Mouse (Mus musculus) intestine, embryonic 15.5 days (tissue): Measurements from ENCODE around the gene Mef2c. TPM values are rescaled to one million over a fixed set of nuclear protein-coding genes. Genes with fewer than 3 reads are reported as not detected.

ENCODE experiments used
- ATAC-seq: fragments of 200-750 bp; cut with Nextera tagmentation; 2 replicates; pipeline ENCODE4 v1.8.0; 2017; ENCODE audit warnings: moderate TSS enrichment, moderate library complexity
- H3K27ac ChIP-seq: fragments of 300-500 bp; sonication (generic); 2 replicates; pipeline ENCODE4 v1.5.1; 2015; ENCODE audit warnings: mild to moderate bottlenecking, inconsistent platforms
- H3K27me3 ChIP-seq: fragments of 300-500 bp; sonication (generic); replicated peaks from 2 replicates; pipeline ENCODE4 v1.6.1; 2015; ENCODE audit warnings: inconsistent platforms
- H3K36me3 ChIP-seq: fragments of 300-500 bp; sonication (generic); 2 replicates; pipeline ENCODE4 v1.6.1; 2015; ENCODE audit warnings: inconsistent platforms
- H3K4me1 ChIP-seq: fragments of 300-500 bp; sonication (generic); replicated peaks from 2 replicates; pipeline ENCODE4 v1.6.1; 2015; ENCODE audit warnings: inconsistent platforms
- H3K4me2 ChIP-seq: fragments of 300-500 bp; sonication (generic); replicated peaks from 2 replicates; pipeline ENCODE4 v1.6.1; 2015; ENCODE audit warnings: mild to moderate bottlenecking, inconsistent platforms
- H3K4me3 ChIP-seq: fragments of 300-500 bp; sonication (generic); replicated peaks from 2 replicates; pipeline ENCODE4 v1.5.1; 2015; ENCODE audit warnings: inconsistent platforms
- H3K9ac ChIP-seq: fragments of 300-500 bp; sonication (generic); 2 replicates; pipeline ENCODE4 v1.6.1; 2015; ENCODE audit warnings: inconsistent platforms
- H3K9me3 ChIP-seq: fragments of 300-500 bp; sonication (generic); 2 replicates; pipeline ENCODE4 v1.6.1; 2016; ENCODE audit warnings: inconsistent platforms
- whole genome bisulfite sequencing: fragments of 180-500 bp; shearing (Covaris S2); methylation state at CpG from one replicate; pipeline ENCODE4 v1.1.7; 2015; 5-methylcytosine and 5-hydroxymethylcytosine counted together
- polyA plus RNA-seq: library from polyadenylated mRNA; unstranded; fragments of >200 nt; fragmentation: Nextera tagmentation; extraction: Ambion mirVana; gene quantifications from 2 replicates; pipeline ENCODE4 v1.2.1, GENCODE M21; 2015

Gene Mef2c
- polyA plus RNA-seq, 1 experiment from 2014 or later: 39.1 TPM

GRCm38 (mm10) chr13:83582564-83582963 is 78.7 kb downstream of the Mef2c start:
- 74% methylated on average over 1 of the region's 1 CpGs for WGBS

GRCm38 (mm10) chr13:83583881-83584280 is 80.0 kb downstream of the Mef2c start:
- no peaks in the 10 kb centered on the region for H3K9me3 ChIP-seq
- H3K36me3 ChIP-seq: no peaks in the 10 kb centered on the region
- ATAC-seq: no peak
- WGBS: 90% methylated on average over 4 of the region's 4 CpGs
- H3K9ac ChIP-seq: no peak overlapping the region
- no peaks in the 10 kb centered on the region for H3K4me1 ChIP-seq
- no peak overlapping the region for H3K4me2 ChIP-seq
- H3K27me3 ChIP-seq: no peaks in the 10 kb centered on the region
- no peak overlapping the region for H3K4me3 ChIP-seq
- H3K27ac ChIP-seq: no peak overlapping the region

More at GRCm38 (mm10) chr13:83582564-83582963, 78.7 kb downstream of the Mef2c start:
- Histone ChIP-seq H3K4me1 (no peaks in the 10 kb centered on the region), H3K9ac (no peak overlapping the region), H3K36me3 (no peaks in the 10 kb centered on the region), H3K27ac (no peak overlapping the region), H3K4me3 (no peak overlapping the region), H3K27me3 (no peaks in the 10 kb centered on the region), H3K9me3 (no peaks in the 10 kb centered on the region), H3K4me2 (no peak overlapping the region)
- no peak for ATAC-seq

- no peaks in the 10 kb centered on the region for H3K9me3 ChIP-seq
- WGBS: 70% methylated on average over 5 of the region's 5 CpGs
- no peak overlapping the region for H3K9ac ChIP-seq
- no peak for ATAC-seq
- H3K27ac ChIP-seq: no peak overlapping the region
- H3K4me1 ChIP-seq: no peaks in the 10 kb centered on the region
- no peaks in the 10 kb centered on the region for H3K36me3 ChIP-seq
- H3K27me3 ChIP-seq: no peaks in the 10 kb centered on the region
- H3K4me2 ChIP-seq: no peak overlapping the region
- no peak overlapping the region for H3K4me3 ChIP-seq
Measured at GRCm38 (mm10) chr13:83585359-83585758, 81.5 kb downstream of the Mef2c start.

- WGBS: 63% methylated on average over 2 of the region's 2 CpGs
Measured at GRCm38 (mm10) chr13:83588186-83588585, 84.4 kb downstream of the Mef2c start.

GRCm38 (mm10) chr13:83590886-83591285 is 87.1 kb downstream of the Mef2c start:
- ATAC-seq: no peak
- H3K27me3 ChIP-seq: no peaks in the 10 kb centered on the region
- WGBS: 91% methylated on average over 5 of the region's 5 CpGs

More at GRCm38 (mm10) chr13:83588186-83588585, 84.4 kb downstream of the Mef2c start:
- no peak for ATAC-seq
- H3K4me3 ChIP-seq: no peak overlapping the region
- H3K27me3 ChIP-seq: no peaks in the 10 kb centered on the region
- H3K4me1 ChIP-seq: no peaks in the 10 kb centered on the region
- no peaks in the 10 kb centered on the region for H3K9me3 ChIP-seq
- H3K27ac ChIP-seq: no peak overlapping the region
- no peak overlapping the region for H3K4me2 ChIP-seq
- no peaks in the 10 kb centered on the region for H3K36me3 ChIP-seq
- no peak overlapping the region for H3K9ac ChIP-seq

GRCm38 (mm10) chr13:83595429-83595828 is 91.6 kb downstream of the Mef2c start:
- H3K36me3 ChIP-seq: no peaks in the 10 kb centered on the region
- no peak for ATAC-seq
- H3K9ac ChIP-seq: no peak overlapping the region
- WGBS: 76% methylated on average over 1 of the region's 1 CpGs
- H3K4me2 ChIP-seq: no peak overlapping the region
- no peaks in the 10 kb centered on the region for H3K27me3 ChIP-seq
- H3K27ac ChIP-seq: no peak overlapping the region
- no peaks in the 10 kb centered on the region for H3K9me3 ChIP-seq
- no peaks in the 10 kb centered on the region for H3K4me1 ChIP-seq
- H3K4me3 ChIP-seq: no peak overlapping the region

More at GRCm38 (mm10) chr13:83590886-83591285, 87.1 kb downstream of the Mef2c start:
- Histone ChIP-seq H3K36me3 (no peaks in the 10 kb centered on the region), H3K4me2 (no peak overlapping the region), H3K27ac (no peak overlapping the region), H3K4me3 (no peak overlapping the region), H3K9ac (no peak overlapping the region), H3K4me1 (no peaks in the 10 kb centered on the region), H3K9me3 (no peaks in the 10 kb centered on the region)

GRCm38 (mm10) chr13:83596989-83597738 is 93.3 kb downstream of the Mef2c start:
- WGBS: 73% methylated on average over 6 of the region's 6 CpGs
- Histone ChIP-seq H3K4me3 (no peak overlapping the region), H3K27me3 (no peaks in the 10 kb centered on the region), H3K4me2 (no peak overlapping the region), H3K9ac (no peak overlapping the region), H3K27ac (no peak overlapping the region), H3K36me3 (no peaks in the 10 kb centered on the region), H3K9me3 (no peaks in the 10 kb centered on the region), H3K4me1 (no peaks in the 10 kb centered on the region)
- no peak for ATAC-seq

GRCm38 (mm10) chr13:83597739-83598210 is 93.9 kb downstream of the Mef2c start:
- WGBS: 90% methylated on average over 3 of the region's 3 CpGs

GRCm38 (mm10) chr13:83600301-83600700 is 96.5 kb downstream of the Mef2c start:
- Histone ChIP-seq H3K27ac (no peak overlapping the region), H3K9ac (no peak overlapping the region), H3K4me2 (no peak overlapping the region), H3K4me3 (no peak overlapping the region), H3K9me3 (no peaks in the 10 kb centered on the region), H3K36me3 (no peaks in the 10 kb centered on the region), H3K27me3 (no peaks in the 10 kb centered on the region), H3K4me1 (no peaks in the 10 kb centered on the region)
- ATAC-seq: no peak

More at GRCm38 (mm10) chr13:83597739-83598210, 93.9 kb downstream of the Mef2c start:
- ATAC-seq: no peak
- Histone ChIP-seq H3K9ac (no peak overlapping the region), H3K4me1 (no peaks in the 10 kb centered on the region), H3K27me3 (no peaks in the 10 kb centered on the region), H3K4me2 (no peak overlapping the region), H3K4me3 (no peak overlapping the region), H3K36me3 (no peaks in the 10 kb centered on the region), H3K9me3 (no peaks in the 10 kb centered on the region), H3K27ac (no peak overlapping the region)

GRCm38 (mm10) chr13:83601741-83602140 is 97.9 kb downstream of the Mef2c start:
- no peak overlapping the region for H3K4me3 ChIP-seq
- no peaks in the 10 kb centered on the region for H3K4me1 ChIP-seq
- no peak overlapping the region for H3K4me2 ChIP-seq
- no peak overlapping the region for H3K9ac ChIP-seq
- no peak overlapping the region for H3K27ac ChIP-seq
- no peak for ATAC-seq
- no peaks in the 10 kb centered on the region for H3K9me3 ChIP-seq
- WGBS: 84% methylated on average over 4 of the region's 4 CpGs
- no peaks in the 10 kb centered on the region for H3K27me3 ChIP-seq
- H3K36me3 ChIP-seq: no peaks in the 10 kb centered on the region

- ATAC-seq: peak; percentile 74
- H3K4me2 ChIP-seq: no peak overlapping the region
Measured at GRCm38 (mm10) chr13:83603373-83604265, 99.8 kb downstream of the Mef2c start.

GRCm38 (mm10) chr13:83604320-83604719 is 100.5 kb downstream of the Mef2c start:
- no peak overlapping the region for H3K27ac ChIP-seq
- ATAC-seq: peak; percentile 46; the same call in 1 of the 2 replicates
- no peak overlapping the region for H3K4me2 ChIP-seq
- H3K27me3 ChIP-seq: no peaks in the 10 kb centered on the region
- H3K9me3 ChIP-seq: no peaks in the 10 kb centered on the region
- 23% methylated on average over 3 of the region's 3 CpGs for WGBS
- H3K4me1 ChIP-seq: no peaks in the 10 kb centered on the region; the same call in 1 of the 2 replicates
- no peak overlapping the region for H3K4me3 ChIP-seq
- H3K9ac ChIP-seq: no peak overlapping the region
- no peaks in the 10 kb centered on the region for H3K36me3 ChIP-seq

More at GRCm38 (mm10) chr13:83603373-83604265, 99.8 kb downstream of the Mef2c start:
- no peak overlapping the region for H3K4me3 ChIP-seq
- WGBS: 24% methylated on average over 7 of the region's 7 CpGs
- H3K27me3 ChIP-seq: no peaks in the 10 kb centered on the region
- 0 out of 2 replicates have a peak overlapping the region, but pooled peaks have one; percentile 17 for H3K27ac ChIP-seq
- H3K9ac ChIP-seq: no peak overlapping the region
- H3K9me3 ChIP-seq: no peaks in the 10 kb centered on the region
- no peaks in the 10 kb centered on the region for H3K36me3 ChIP-seq
- no peaks in the 10 kb centered on the region; the same call in 1 of the 2 replicates for H3K4me1 ChIP-seq
